In genomic region chr1:184734991-184735920, GRCm38 (mm10) we compare ENCODE assay signal across 9 mouse cellular contexts. TPM values are rescaled to one million over a fixed set of nuclear protein-coding genes. Genes with fewer than 3 reads are reported as not detected.
DNase-seq lines count a peak whose midpoint lies in the region; ATAC-seq and TF ChIP-seq lines count a peak whose summit lies in the region.
"Had no signal": no experiment of that assay in that cellular context is flagged by ENCODE, and none has a peak within 500 bp of the region (broad histone marks: within the 10 kb centered on the region; RNA-seq: fewer than 3 reads in every experiment).

No protein-coding gene starts in this region.

- H3K9me3 ChIP-seq in hindbrain, embryonic 11.5 days (ENCODE audit: control insufficient read depth, low read length) = no peaks in the 10 kb centered on the region
- no peaks in the 10 kb centered on the region for H3K9me3 ChIP-seq in hindbrain, postnatal 0 days (ENCODE audit: low read length)
- H3K9me3 ChIP-seq in megakaryocyte, embryonic 14.5 days = no peaks in the 10 kb centered on the region
- H3K9me3 ChIP-seq: embryonic facial prominence, embryonic 15.5 days had no signal

- TF ChIP-seq CTCF in hindbrain, postnatal 0 days (IDR thresholded peaks at IDR 0.05; ENCODE audit: low read depth) = no peak

- no peak overlapping the region for H3K27ac ChIP-seq in hindbrain, embryonic 11.5 days (ENCODE audit: low read depth, low read length)
- H3K27ac ChIP-seq in hindbrain, postnatal 0 days = no peak overlapping the region
- H3K27ac ChIP-seq: embryonic facial prominence, embryonic 15.5 days had no signal

- no peak for ATAC-seq in hindbrain, embryonic 11.5 days (ENCODE audit: low FRiP score)
- no peak for ATAC-seq in hindbrain, postnatal 0 days
- ATAC-seq in common myeloid progenitor, adult 5-6 weeks (replicated peaks; ENCODE audit: low read depth, poor library complexity, severe bottlenecking) = peak; percentile 20

- no peak overlapping the region for H3K4me2 ChIP-seq in hindbrain, embryonic 11.5 days (replicated peaks; ENCODE audit: low read depth, low read length)
- H3K4me2 ChIP-seq in hindbrain, postnatal 0 days (ENCODE audit: low read depth, low read length) = no peak overlapping the region

- peaks cover 67% of the 10 kb centered on the region for H3K27me3 ChIP-seq in hindbrain, embryonic 11.5 days (ENCODE audit: control insufficient read depth, insufficient read depth, low read length)
- H3K27me3 ChIP-seq in hindbrain, postnatal 0 days (ENCODE audit: insufficient read depth, low read length) = peaks cover 32% of the 10 kb centered on the region
- H3K27me3 ChIP-seq in megakaryocyte, embryonic 14.5 days (replicated peaks) = peaks cover 48% of the 10 kb centered on the region

- peak; percentile 47 for DNase-seq in hindbrain, embryonic 11.5 days (ENCODE audit: low spot score)
- DNase-seq in hindbrain, postnatal 0 days (ENCODE audit: low spot score) = no peak
- DNase-seq in kidney, postnatal 14 days = peak; percentile 70
- no peak for DNase-seq in cerebellum, postnatal 25 days
- DNase-seq in right cerebral cortex, adult 18-20 months = no peak
- DNase-seq in spleen, adult 12 weeks (ENCODE audit: low spot score) = no peak

- WGBS in hindbrain, embryonic 11.5 days = 3% methylated on average over 25 of the region's 25 CpGs
- 8% methylated on average over 25 of the region's 25 CpGs for WGBS in hindbrain, postnatal 0 days

- H3K4me1 ChIP-seq in hindbrain, embryonic 11.5 days (replicated peaks; ENCODE audit: control insufficient read depth, insufficient read depth, low read length) = peaks cover 10% of the 10 kb centered on the region; the same call in 1 of the 2 replicates
- no peaks in the 10 kb centered on the region for H3K4me1 ChIP-seq in hindbrain, postnatal 0 days (ENCODE audit: insufficient read depth, low read length)
- peaks cover 66% of the 10 kb centered on the region for H3K4me1 ChIP-seq in megakaryocyte, embryonic 14.5 days

- H3K4me3 ChIP-seq in hindbrain, embryonic 11.5 days (ENCODE audit: low read depth, low read length) = no peak overlapping the region
- H3K4me3 ChIP-seq in hindbrain, postnatal 0 days (ENCODE audit: low read length) = no peak overlapping the region
- peak overlapping the region; percentile 88 for H3K4me3 ChIP-seq in megakaryocyte, embryonic 14.5 days (replicated peaks)

- H3K36me3 ChIP-seq in hindbrain, embryonic 11.5 days (ENCODE audit: control insufficient read depth, insufficient read depth, low read length) = no peaks in the 10 kb centered on the region
- H3K36me3 ChIP-seq in hindbrain, postnatal 0 days (ENCODE audit: insufficient read depth, low read length) = no peaks in the 10 kb centered on the region
- H3K36me3 ChIP-seq in megakaryocyte, embryonic 14.5 days (replicated peaks; ENCODE audit: low read length) = peaks cover 5% of the 10 kb centered on the region
- H3K36me3 ChIP-seq: embryonic facial prominence, embryonic 15.5 days had no signal

- no peak overlapping the region for H3K9ac ChIP-seq in hindbrain, embryonic 11.5 days (ENCODE audit: low read depth, low read length)
- no peak overlapping the region for H3K9ac ChIP-seq in hindbrain, postnatal 0 days (replicated peaks; ENCODE audit: low read length)
- H3K9ac ChIP-seq: embryonic facial prominence, embryonic 15.5 days had no signal

RNA-seq across cellular contexts. Expression of gene Hlx, which starts 2.8 kb away (rescaled TPM):
- polyA plus RNA-seq in hindbrain, embryonic 11.5 days (2014; fragmentation: Nextera tagmentation; extraction: Ambion mirVana) = 3.9 and 4.1 TPM in 2 replicates
- 0.58 and 1.8 TPM in 2 replicates for total RNA-seq in hindbrain, postnatal 0 days (2014; rRNA removed)
- polyA plus RNA-seq in hindbrain, postnatal 0 days (2015; fragmentation: Nextera tagmentation; extraction: Ambion mirVana) = 2.3 and 2.8 TPM in 2 replicates
- total RNA-seq in common myeloid progenitor, adult 5-6 weeks (2017) = 4.6 and 10.8 TPM in 2 replicates
- 102 and 197 TPM in 2 replicates for polyA plus RNA-seq in megakaryocyte, embryonic 14.5 days (2012; ENCODE audit: insufficient read depth, low replicate concordance)

Comparison
In these comparisons a context has a peak if more than half of its experiments do, and no peak if none do; other contexts are left out.
1. DNase-seq: peak in hindbrain, embryonic 11.5 days (single experiment) and kidney, postnatal 14 days (single experiment); none in hindbrain, postnatal 0 days (single experiment), cerebellum, postnatal 25 days (0 of 2), right cerebral cortex, adult 18-20 months (single experiment) and spleen, adult 12 weeks (single experiment).
2. RNA of gene Hlx, which starts 2.8 kb away (polyA plus RNA-seq): 102 to 197 TPM in megakaryocyte, embryonic 14.5 days; 3.9 to 4.1 TPM in hindbrain, embryonic 11.5 days and 2.3 to 2.8 TPM in hindbrain, postnatal 0 days; every median in the first group is over 10 times any median in the second.